Mouse (Mus musculus): ENCODE results near the gene Slc35b2.

- TF ChIP-seq EP300 (IDR thresholded peaks at IDR 0.05; ENCODE audit: low read length) (no peak), ZC3H11A (IDR thresholded peaks at IDR 0.05; ENCODE audit: low read depth, low read length) (no peak), POLR2A (IDR thresholded peaks at IDR 0.05; ENCODE audit: low read depth, low read length) (no peak), RCOR1 (conservative IDR thresholded peaks at IDR 0.05; ENCODE audit: low read depth, low read length) (no peak), TCF12 (IDR thresholded peaks at IDR 0.05; ENCODE audit: low read depth, low read length) (no peak), CTCF (conservative IDR thresholded peaks at IDR 0.05 in 1 of 2, IDR thresholded peaks at IDR 0.05 in 1 of 2; ENCODE audit: low read depth in 2 of 2, low read length in 2 of 2) (no peak), NRF1 (IDR thresholded peaks at IDR 0.05; ENCODE audit: low read depth, low read length) (no peak), E2F4 (IDR thresholded peaks at IDR 0.05; ENCODE audit: insufficient replicate concordance, low read depth, low read length) (no peak)
Observed at GRCm38 (mm10) chr17:45610144-45610866, 46.6 kb downstream of the Slc35b2 start.

Measured in CH12.LX (cell line).